Mouse (Mus musculus): ENCODE data around the gene Ushbp1. TPM values are rescaled to one million over a fixed set of nuclear protein-coding genes. Genes with fewer than 3 reads are reported as not detected.
A peak's percentile ranks its signal among the peaks of the same experiment; 100 is the strongest.
"Not testable (repeated sequence)": the region's sequence is repeated elsewhere in the genome, so short reads cannot be mapped to it uniquely, and the experiment has no call there.

Gene Ushbp1
- total and polyA plus RNA-seq, 3 experiments: 0.04 to 0.07 TPM; not detected in 1

- DNase-seq (ENCODE audit: low read depth, low spot score): no peak
- no peaks in the 10 kb centered on the region for H3K9me3 ChIP-seq (replicated peaks; ENCODE audit: insufficient read depth, low read length)
- no peak overlapping the region for H3K4me3 ChIP-seq (ENCODE audit: control insufficient read depth in 1 of 2, insufficient read depth in 1 of 2, low read depth in 2 of 2, low read length in 2 of 2)
- H3K4me1 ChIP-seq (ENCODE audit: control insufficient read depth in 1 of 2, insufficient read depth in 2 of 2, low read length in 2 of 2): no peaks in the 10 kb centered on the region
- no peaks in the 10 kb centered on the region for H3K27me3 ChIP-seq (ENCODE audit: control insufficient read depth in 1 of 2, insufficient read depth in 2 of 2, low read length in 2 of 2)
- H3K36me3 ChIP-seq (ENCODE audit: control insufficient read depth in 1 of 2, insufficient read depth in 2 of 2, low read length in 2 of 2): peaks cover 0 to 5% of the 10 kb centered on the region in 2 experiments; a peak in 2 of 4 replicates
- TF ChIP-seq SIN3A (IDR thresholded peaks at IDR 0.05; ENCODE audit: low read length) (no peak), MXI1 (IDR thresholded peaks at IDR 0.05; ENCODE audit: low read depth, low read length) (no peak), MAFK (IDR thresholded peaks at IDR 0.05; ENCODE audit: borderline replicate concordance, low read depth, low read length) (no peak), RCOR1 (IDR thresholded peaks at IDR 0.05; ENCODE audit: low read depth, low read length) (no peak), ZMIZ1 (IDR thresholded peaks at IDR 0.05; ENCODE audit: low read depth, low read length) (no peak)
- H3K9ac ChIP-seq (ENCODE audit: control insufficient read depth, low read depth, low read length, poor library complexity, severe bottlenecking): no peak overlapping the region
- no peak overlapping the region for H3K27ac ChIP-seq (ENCODE audit: control insufficient read depth, low read depth, low read length)
- H3K79me2 ChIP-seq (ENCODE audit: control insufficient read depth, insufficient read depth, low read length, poor library complexity): no peaks in the 10 kb centered on the region
Measured at GRCm38 (mm10) chr8:71346581-71346980, 49.0 kb downstream of the Ushbp1 start.

DNA sequence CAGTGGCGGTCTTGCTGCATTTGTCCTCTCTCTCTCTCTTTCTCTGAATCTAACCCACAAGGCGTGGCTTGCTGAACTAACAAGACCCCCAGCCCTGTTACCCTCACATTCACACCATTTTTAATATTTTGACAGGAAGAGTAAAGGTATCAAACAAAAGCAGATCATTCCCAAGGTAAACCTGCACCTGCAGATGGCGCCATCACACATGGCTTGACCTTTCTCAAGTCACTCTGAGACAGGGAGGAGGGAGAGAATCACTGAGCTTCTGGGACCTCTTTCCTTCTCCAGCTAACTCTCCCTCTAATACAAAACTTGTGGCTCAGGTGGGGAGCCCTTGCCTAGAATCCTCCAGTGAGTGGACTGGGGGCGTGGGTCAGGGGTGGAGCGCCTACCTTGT, 55.0 kb downstream of the Ushbp1 start:
- DNase-seq (ENCODE audit: low read depth, low spot score): peak; percentile 60
- Histone ChIP-seq H3K79me2 (ENCODE audit: control insufficient read depth, insufficient read depth, low read length, poor library complexity) (no peaks in the 10 kb centered on the region), H3K9me3 (replicated peaks; ENCODE audit: insufficient read depth, low read length) (no peaks in the 10 kb centered on the region), H3K27me3 (ENCODE audit: control insufficient read depth in 1 of 2, insufficient read depth in 2 of 2, low read length in 2 of 2) (no peaks in the 10 kb centered on the region), H3K9ac (ENCODE audit: control insufficient read depth, low read depth, low read length, poor library complexity, severe bottlenecking) (no peak overlapping the region), H3K36me3 (ENCODE audit: control insufficient read depth in 1 of 2, insufficient read depth in 2 of 2, low read length in 2 of 2) (peaks cover 0 to 3% of the 10 kb centered on the region in 2 experiments; a peak in 2 of 4 replicates), H3K4me3 (ENCODE audit: control insufficient read depth in 1 of 2, insufficient read depth in 1 of 2, low read depth in 2 of 2, low read length in 2 of 2) (no peak overlapping the region), H3K4me1 (ENCODE audit: control insufficient read depth in 1 of 2, insufficient read depth in 2 of 2, low read length in 2 of 2) (no peaks in the 10 kb centered on the region), H3K27ac (ENCODE audit: control insufficient read depth, low read depth, low read length) (no peak overlapping the region)
- no peak for TF ChIP-seq NRF1 (IDR thresholded peaks at IDR 0.05; ENCODE audit: insufficient read depth, low read depth, low read length, poor library complexity, severe bottlenecking)
- TF ChIP-seq CTCF (IDR thresholded peaks at IDR 0.05 in 2 of 3, conservative IDR thresholded peaks at IDR 0.05 in 1 of 3; ENCODE audit: control insufficient read depth in 1 of 3, insufficient read depth in 1 of 3, low read depth in 2 of 3, low read length in 3 of 3, poor library complexity in 1 of 3, severe bottlenecking in 1 of 3): peak; percentile 48 to 74 (median 65); a peak in 5 of 6 replicates
- peak; percentile 52 for TF ChIP-seq SMC3 (IDR thresholded peaks at IDR 0.05; ENCODE audit: low read depth, low read length)
- no peak for TF ChIP-seq POLR2AphosphoS2 (IDR thresholded peaks at IDR 0.05; ENCODE audit: low read length)
- no peak for TF ChIP-seq MAFK (IDR thresholded peaks at IDR 0.05; ENCODE audit: borderline replicate concordance, low read depth, low read length)
- peak; percentile 53 for TF ChIP-seq RAD21 (IDR thresholded peaks at IDR 0.05; ENCODE audit: low read depth, low read length)

- not testable (repeated sequence) for H3K27me3 ChIP-seq (ENCODE audit: control insufficient read depth in 1 of 2, insufficient read depth in 2 of 2, low read length in 2 of 2); H3K9ac ChIP-seq (ENCODE audit: control insufficient read depth, low read depth, low read length, poor library complexity, severe bottlenecking); H3K4me3 ChIP-seq (ENCODE audit: control insufficient read depth in 1 of 2, insufficient read depth in 1 of 2, low read depth in 2 of 2, low read length in 2 of 2); DNase-seq (ENCODE audit: low read depth, low spot score); H3K27ac ChIP-seq (ENCODE audit: control insufficient read depth, low read depth, low read length); H3K4me1 ChIP-seq (ENCODE audit: control insufficient read depth in 1 of 2, insufficient read depth in 2 of 2, low read length in 2 of 2); H3K36me3 ChIP-seq (ENCODE audit: control insufficient read depth in 1 of 2, insufficient read depth in 2 of 2, low read length in 2 of 2); H3K79me2 ChIP-seq (ENCODE audit: control insufficient read depth, insufficient read depth, low read length, poor library complexity); H3K9me3 ChIP-seq (replicated peaks; ENCODE audit: insufficient read depth, low read length)
Measured at GRCm38 (mm10) chr8:71337834-71338233, 57.8 kb downstream of the Ushbp1 start.

Other genes with a start within 250 kb of the Ushbp1 start
- gene Myo9b, start 123.1 kb downstream of the Ushbp1 start, total RNA-seq (2012; rRNA removed): 35.8 and 36.5 TPM in 2 replicates
- 10 to 100 TPM; 52.3 to 54.8 TPM for gene Myo9b, start 123.1 kb downstream of the Ushbp1 start, polyA plus RNA-seq (2012; ENCODE audit: insufficient read depth in 1 of 2, insufficient read length in 2 of 2, low read depth in 1 of 2, low replicate concordance in 2 of 2, missing spikeins in 1 of 2)
- gene Haus8, start 122.9 kb downstream of the Ushbp1 start, total RNA-seq (2012; rRNA removed): 55.6 and 60.4 TPM in 2 replicates
- 10 to 100 TPM in 1 of 2 experiments, not detected in 1; 69.2 TPM for gene Haus8, start 122.9 kb downstream of the Ushbp1 start, polyA plus RNA-seq (2012; ENCODE audit: insufficient read depth in 1 of 2, insufficient read length in 2 of 2, low read depth in 1 of 2, low replicate concordance in 2 of 2, missing spikeins in 1 of 2)
- 91.9 and 107 TPM in 2 replicates for gene Use1, start 29.0 kb downstream of the Ushbp1 start, total RNA-seq (2012; rRNA removed)
- gene Use1, start 29.0 kb downstream of the Ushbp1 start, polyA plus RNA-seq (2012; ENCODE audit: insufficient read depth in 1 of 2, insufficient read length in 2 of 2, low read depth in 1 of 2, low replicate concordance in 2 of 2, missing spikeins in 1 of 2): 100 to 1,000 TPM in 1 of 2 experiments, not detected in 1; 117 TPM
- gene Ocel1, start 24.5 kb downstream of the Ushbp1 start, total RNA-seq (2012; rRNA removed): 14.1 and 18.3 TPM in 2 replicates
- 10 to 100 TPM in 1 of 2 experiments, not detected in 1; 16.2 TPM for gene Ocel1, start 24.5 kb downstream of the Ushbp1 start, polyA plus RNA-seq (2012; ENCODE audit: insufficient read depth in 1 of 2, insufficient read length in 2 of 2, low read depth in 1 of 2, low replicate concordance in 2 of 2, missing spikeins in 1 of 2)
- 29.6 and 30.5 TPM in 2 replicates for gene Nr2f6, start 13.8 kb downstream of the Ushbp1 start, total RNA-seq (2012; rRNA removed)
- 10 to 100 TPM in 1 of 2 experiments, not detected in 1; 48.3 TPM for gene Nr2f6, start 13.8 kb downstream of the Ushbp1 start, polyA plus RNA-seq (2012; ENCODE audit: insufficient read depth in 1 of 2, insufficient read length in 2 of 2, low read depth in 1 of 2, low replicate concordance in 2 of 2, missing spikeins in 1 of 2)
- gene Babam1, start 1.1 kb upstream of the Ushbp1 start, total RNA-seq (2012; rRNA removed): 54.5 and 59.6 TPM in 2 replicates
- gene Babam1, start 1.1 kb upstream of the Ushbp1 start, polyA plus RNA-seq (2012; ENCODE audit: insufficient read depth in 1 of 2, insufficient read length in 2 of 2, low read depth in 1 of 2, low replicate concordance in 2 of 2, missing spikeins in 1 of 2): 100 to 1,000 TPM in 1 of 2 experiments, not detected in 1; 132 TPM
- gene Ankle1, start 10.2 kb upstream of the Ushbp1 start, total RNA-seq (2012; rRNA removed): 17.6 and 18.5 TPM in 2 replicates
- gene Ankle1, start 10.2 kb upstream of the Ushbp1 start, polyA plus RNA-seq (2012; ENCODE audit: insufficient read depth in 1 of 2, insufficient read length in 2 of 2, low read depth in 1 of 2, low replicate concordance in 2 of 2, missing spikeins in 1 of 2): 10 to 100 TPM in 1 of 2 experiments, not detected in 1; 21.2 TPM
- 26.3 and 28.5 TPM in 2 replicates for gene Abhd8, start 67.9 kb upstream of the Ushbp1 start, total RNA-seq (2012; rRNA removed)
- gene Abhd8, start 67.9 kb upstream of the Ushbp1 start, polyA plus RNA-seq (2012; ENCODE audit: insufficient read depth in 1 of 2, insufficient read length in 2 of 2, low read depth in 1 of 2, low replicate concordance in 2 of 2, missing spikeins in 1 of 2): 10 to 100 TPM in 1 of 2 experiments, not detected in 1; 39.2 TPM
- gene Mrpl34, start 69.2 kb upstream of the Ushbp1 start, total RNA-seq (2012; rRNA removed): 123 and 143 TPM in 2 replicates
- gene Mrpl34, start 69.2 kb upstream of the Ushbp1 start, polyA plus RNA-seq (2012; ENCODE audit: insufficient read depth in 1 of 2, insufficient read length in 2 of 2, low read depth in 1 of 2, low replicate concordance in 2 of 2, missing spikeins in 1 of 2): 100 to 1,000 TPM in 1 of 2 experiments, not detected in 1; 196 TPM
- 49.7 and 59.6 TPM in 2 replicates for gene Dda1, start 73.4 kb upstream of the Ushbp1 start, total RNA-seq (2012; rRNA removed)
- 100 to 1,000 TPM in 1 of 2 experiments, not detected in 1; 110 TPM for gene Dda1, start 73.4 kb upstream of the Ushbp1 start, polyA plus RNA-seq (2012; ENCODE audit: insufficient read depth in 1 of 2, insufficient read length in 2 of 2, low read depth in 1 of 2, low replicate concordance in 2 of 2, missing spikeins in 1 of 2)
- 3.5 and 3.9 TPM in 2 replicates for gene Ano8, start 90.2 kb upstream of the Ushbp1 start, total RNA-seq (2012; rRNA removed)
- gene Ano8, start 90.2 kb upstream of the Ushbp1 start, polyA plus RNA-seq (2012; ENCODE audit: insufficient read depth in 1 of 2, insufficient read length in 2 of 2, low read depth in 1 of 2, low replicate concordance in 2 of 2, missing spikeins in 1 of 2): 1 to 10 TPM in 1 of 2 experiments, not detected in 1; 4.8 TPM
- 45.5 and 49.4 TPM in 2 replicates for gene Gtpbp3, start 92.3 kb upstream of the Ushbp1 start, total RNA-seq (2012; rRNA removed)
- 10 to 100 TPM in 1 of 2 experiments, not detected in 1; 50.1 TPM for gene Gtpbp3, start 92.3 kb upstream of the Ushbp1 start, polyA plus RNA-seq (2012; ENCODE audit: insufficient read depth in 1 of 2, insufficient read length in 2 of 2, low read depth in 1 of 2, low replicate concordance in 2 of 2, missing spikeins in 1 of 2)
- 8.2 and 11.7 TPM in 2 replicates for gene Plvap, start 116.0 kb upstream of the Ushbp1 start, total RNA-seq (2012; rRNA removed)
- 10 to 100 TPM in 1 of 2 experiments, not detected in 1; 20.4 TPM for gene Plvap, start 116.0 kb upstream of the Ushbp1 start, polyA plus RNA-seq (2012; ENCODE audit: insufficient read depth in 1 of 2, insufficient read length in 2 of 2, low read depth in 1 of 2, low replicate concordance in 2 of 2, missing spikeins in 1 of 2)
- not detected in 2 replicates for gene Ccdc194, start 129.9 kb upstream of the Ushbp1 start, total RNA-seq (2012; rRNA removed)
- not detected for gene Ccdc194, start 129.9 kb upstream of the Ushbp1 start, polyA plus RNA-seq (2012; ENCODE audit: insufficient read depth in 1 of 2, insufficient read length in 2 of 2, low read depth in 1 of 2, low replicate concordance in 2 of 2, missing spikeins in 1 of 2)
- gene Bst2, start 141.7 kb upstream of the Ushbp1 start, total RNA-seq (2012; rRNA removed): 41.1 and 49.9 TPM in 2 replicates
- gene Bst2, start 141.7 kb upstream of the Ushbp1 start, polyA plus RNA-seq (2012; ENCODE audit: insufficient read depth in 1 of 2, insufficient read length in 2 of 2, low read depth in 1 of 2, low replicate concordance in 2 of 2, missing spikeins in 1 of 2): 100 to 1,000 TPM in 1 of 2 experiments, not detected in 1; 125 TPM
- 39.5 and 46.5 TPM in 2 replicates for gene Mvb12a, start 147.1 kb upstream of the Ushbp1 start, total RNA-seq (2012; rRNA removed)
- gene Mvb12a, start 147.1 kb upstream of the Ushbp1 start, polyA plus RNA-seq (2012; ENCODE audit: insufficient read depth in 1 of 2, insufficient read length in 2 of 2, low read depth in 1 of 2, low replicate concordance in 2 of 2, missing spikeins in 1 of 2): 10 to 100 TPM in 1 of 2 experiments, not detected in 1; 67.3 TPM
- 1.2 and 1.7 TPM in 2 replicates for gene Tmem221, start 163.1 kb upstream of the Ushbp1 start, total RNA-seq (2012; rRNA removed)
- 1 to 10 TPM in 1 of 2 experiments, not detected in 1; 5.1 TPM for gene Tmem221, start 163.1 kb upstream of the Ushbp1 start, polyA plus RNA-seq (2012; ENCODE audit: insufficient read depth in 1 of 2, insufficient read length in 2 of 2, low read depth in 1 of 2, low replicate concordance in 2 of 2, missing spikeins in 1 of 2)
- gene Nxnl1, start 170.8 kb upstream of the Ushbp1 start, total RNA-seq (2012; rRNA removed): 0.04 TPM in 1 of 2 replicates, not detected in the other
- 1 to 10 TPM in 1 of 2 experiments, not detected in 1; 1.2 TPM for gene Nxnl1, start 170.8 kb upstream of the Ushbp1 start, polyA plus RNA-seq (2012; ENCODE audit: insufficient read depth in 1 of 2, insufficient read length in 2 of 2, low read depth in 1 of 2, low replicate concordance in 2 of 2, missing spikeins in 1 of 2)
- gene Slc27a1, start 173.1 kb upstream of the Ushbp1 start, total RNA-seq (2012; rRNA removed): 0.42 and 0.46 TPM in 2 replicates
- 1 to 10 TPM in 1 of 2 experiments, not detected in 1; 1.3 TPM for gene Slc27a1, start 173.1 kb upstream of the Ushbp1 start, polyA plus RNA-seq (2012; ENCODE audit: insufficient read depth in 1 of 2, insufficient read length in 2 of 2, low read depth in 1 of 2, low replicate concordance in 2 of 2, missing spikeins in 1 of 2)
- gene Pgls, start 196.4 kb upstream of the Ushbp1 start, total RNA-seq (2012; rRNA removed): 219 and 257 TPM in 2 replicates
- 100 to 1,000 TPM in 1 of 2 experiments, not detected in 1; 225 TPM for gene Pgls, start 196.4 kb upstream of the Ushbp1 start, polyA plus RNA-seq (2012; ENCODE audit: insufficient read depth in 1 of 2, insufficient read length in 2 of 2, low read depth in 1 of 2, low replicate concordance in 2 of 2, missing spikeins in 1 of 2)
- 3.8 and 7.6 TPM in 2 replicates for gene Fam129c, start 201.8 kb upstream of the Ushbp1 start, total RNA-seq (2012; rRNA removed)
- 1 to 10 TPM in 1 of 2 experiments, not detected in 1; 8.3 TPM for gene Fam129c, start 201.8 kb upstream of the Ushbp1 start, polyA plus RNA-seq (2012; ENCODE audit: insufficient read depth in 1 of 2, insufficient read length in 2 of 2, low read depth in 1 of 2, low replicate concordance in 2 of 2, missing spikeins in 1 of 2)
- gene Colgalt1, start 215.2 kb upstream of the Ushbp1 start, total RNA-seq (2012; rRNA removed): 37.8 and 50.9 TPM in 2 replicates
- 100 to 1,000 TPM in 1 of 2 experiments, 10 to 100 TPM in 1; 59.0 to 102 TPM for gene Colgalt1, start 215.2 kb upstream of the Ushbp1 start, polyA plus RNA-seq (2012; ENCODE audit: insufficient read depth in 1 of 2, insufficient read length in 2 of 2, low read depth in 1 of 2, low replicate concordance in 2 of 2, missing spikeins in 1 of 2)

All from MEL (cell line).